Mouse (Mus musculus): ENCODE results near the gene Gng12.

GRCm38 (mm10) chr6:67056108-67056888, 160.1 kb downstream of the Gng12 start:
- TF ChIP-seq CTCF (IDR thresholded peaks at IDR 0.05; ENCODE audit: borderline replicate concordance, insufficient read depth, low read length) (no peak), POLR2A (IDR thresholded peaks at IDR 0.05; ENCODE audit: low read depth, low read length) (no peak)
